Mouse (Mus musculus): ENCODE results near the gene Neu3.

DNA sequence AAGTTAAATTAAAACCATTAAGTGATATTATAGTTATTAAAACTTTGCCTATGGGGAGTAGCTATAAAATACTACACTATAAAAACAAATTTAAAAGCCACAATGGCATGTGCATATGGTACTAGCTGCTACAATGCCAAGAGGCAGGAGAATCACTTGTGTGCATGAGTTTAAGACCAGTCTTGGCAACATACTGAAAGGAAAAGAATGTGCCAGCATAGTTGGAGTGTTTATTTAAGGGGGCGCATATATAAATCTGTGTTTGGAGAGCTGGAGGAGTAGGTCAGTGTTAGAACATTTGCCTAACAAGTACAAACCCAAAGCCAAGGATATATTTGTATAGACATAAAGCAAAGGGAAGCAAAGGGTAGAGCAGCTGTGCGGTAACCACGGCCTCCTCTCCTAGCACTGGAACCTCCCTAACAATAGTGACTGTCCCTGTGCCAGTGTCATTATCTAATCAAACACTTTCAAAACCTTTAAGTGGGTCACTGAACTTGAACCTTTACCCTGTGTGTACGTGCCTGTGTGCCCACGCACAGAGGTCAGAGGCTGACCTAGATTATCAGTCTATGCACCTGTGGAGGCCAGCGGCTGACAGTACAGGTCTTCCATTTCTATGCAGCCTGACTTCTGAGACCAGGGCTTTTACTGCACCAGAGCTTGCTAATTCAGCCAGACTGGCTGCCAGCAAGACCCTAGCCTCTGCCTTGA, 9.3 kb upstream of the Neu3 start:
- TF ChIP-seq EP300 (IDR thresholded peaks at IDR 0.05; ENCODE audit: insufficient read depth, low read depth, low read length) (no peak), POLR2A (IDR thresholded peaks at IDR 0.05; ENCODE audit: insufficient read depth, low read depth, low read length) (no peak)
